Mouse (Mus musculus): ENCODE results near the gene Map1b. TPM values are rescaled to one million over a fixed set of nuclear protein-coding genes. Genes with fewer than 3 reads are reported as not detected.

The Map1b gene
- polyA plus RNA-seq, 1 experiment from 2014 or later, result 55.1 TPM

GRCm38 (mm10) chr13:99466811-99467315 is 49.5 kb downstream of the Map1b start:
- Histone ChIP-seq H3K9me3 (ENCODE audit: control insufficient read depth, low read length) (no peaks in the 10 kb centered on the region), H3K27me3 (ENCODE audit: control insufficient read depth, insufficient read depth, low read length) (no peaks in the 10 kb centered on the region), H3K36me3 (ENCODE audit: control insufficient read depth, insufficient read depth, low read length) (no peaks in the 10 kb centered on the region; the same call in 1 of the 2 replicates), H3K4me1 (ENCODE audit: control insufficient read depth, insufficient read depth, low read length) (peaks cover 3% of the 10 kb centered on the region; the same call in 1 of the 2 replicates), H3K27ac (ENCODE audit: low read depth, low read length) (no peak overlapping the region), H3K4me2 (replicated peaks; ENCODE audit: low read depth, low read length) (no peak overlapping the region), H3K9ac (ENCODE audit: low read depth, low read length) (no peak overlapping the region), H3K4me3 (ENCODE audit: low read length) (no peak overlapping the region)
- WGBS, result 51% methylated on average over 6 of the region's 6 CpGs
- no peak for ATAC-seq (ENCODE audit: low FRiP score, low TSS enrichment)

GRCm38 (mm10) chr13:99466064-99466463 is 50.3 kb downstream of the Map1b start:
- Histone ChIP-seq H3K27me3 (ENCODE audit: control insufficient read depth, insufficient read depth, low read length) (no peaks in the 10 kb centered on the region), H3K9ac (ENCODE audit: low read depth, low read length) (no peak overlapping the region), H3K36me3 (ENCODE audit: control insufficient read depth, insufficient read depth, low read length) (no peaks in the 10 kb centered on the region; the same call in 1 of the 2 replicates), H3K4me1 (ENCODE audit: control insufficient read depth, insufficient read depth, low read length) (peaks cover 3% of the 10 kb centered on the region; the same call in 1 of the 2 replicates), H3K9me3 (ENCODE audit: control insufficient read depth, low read length) (no peaks in the 10 kb centered on the region), H3K27ac (ENCODE audit: low read depth, low read length) (no peak overlapping the region), H3K4me2 (replicated peaks; ENCODE audit: low read depth, low read length) (no peak overlapping the region), H3K4me3 (ENCODE audit: low read length) (no peak overlapping the region)
- ATAC-seq (ENCODE audit: low FRiP score, low TSS enrichment), result 0 out of 2 replicates have a peak, but pooled peaks have one; percentile 49
- WGBS, result 52% methylated on average over 2 of the region's 2 CpGs

- no peaks in the 10 kb centered on the region; the same call in 1 of the 2 replicates for H3K36me3 ChIP-seq (ENCODE audit: control insufficient read depth, insufficient read depth, low read length)
- no peak overlapping the region for H3K4me2 ChIP-seq (replicated peaks; ENCODE audit: low read depth, low read length)
- H3K4me3 ChIP-seq (ENCODE audit: low read length), result no peak overlapping the region
- no peak for ATAC-seq (ENCODE audit: low FRiP score, low TSS enrichment)
- no peak overlapping the region for H3K27ac ChIP-seq (ENCODE audit: low read depth, low read length)
- H3K9me3 ChIP-seq (ENCODE audit: control insufficient read depth, low read length), result no peaks in the 10 kb centered on the region
- H3K9ac ChIP-seq (ENCODE audit: low read depth, low read length), result no peak overlapping the region
- no peaks in the 10 kb centered on the region for H3K27me3 ChIP-seq (ENCODE audit: control insufficient read depth, insufficient read depth, low read length)
- peaks cover 3% of the 10 kb centered on the region; the same call in 1 of the 2 replicates for H3K4me1 ChIP-seq (ENCODE audit: control insufficient read depth, insufficient read depth, low read length)
- WGBS, result 73% methylated on average over 4 of the region's 4 CpGs
Measured at GRCm38 (mm10) chr13:99464551-99464950, 51.8 kb downstream of the Map1b start.

GRCm38 (mm10) chr13:99461886-99462285 is 54.5 kb downstream of the Map1b start:
- peaks cover 5% of the 10 kb centered on the region for H3K4me1 ChIP-seq (ENCODE audit: control insufficient read depth, insufficient read depth, low read length)
- no peaks in the 10 kb centered on the region for H3K9me3 ChIP-seq (ENCODE audit: control insufficient read depth, low read length)
- H3K9ac ChIP-seq (ENCODE audit: low read depth, low read length), result no peak overlapping the region
- H3K36me3 ChIP-seq (ENCODE audit: control insufficient read depth, insufficient read depth, low read length), result no peaks in the 10 kb centered on the region; the same call in 1 of the 2 replicates
- no peak overlapping the region for H3K4me2 ChIP-seq (replicated peaks; ENCODE audit: low read depth, low read length)
- H3K27ac ChIP-seq (ENCODE audit: low read depth, low read length), result no peak overlapping the region
- no peak for ATAC-seq (ENCODE audit: low FRiP score, low TSS enrichment)
- no peak overlapping the region for H3K4me3 ChIP-seq (ENCODE audit: low read length)
- no peaks in the 10 kb centered on the region for H3K27me3 ChIP-seq (ENCODE audit: control insufficient read depth, insufficient read depth, low read length)
- 94% methylated on average over 4 of the region's 4 CpGs for WGBS

GRCm38 (mm10) chr13:99459612-99460011 is 56.7 kb downstream of the Map1b start:
- Histone ChIP-seq H3K4me3 (ENCODE audit: low read length) (no peak overlapping the region), H3K4me1 (ENCODE audit: control insufficient read depth, insufficient read depth, low read length) (peaks cover 5% of the 10 kb centered on the region; the same call in 1 of the 2 replicates), H3K36me3 (ENCODE audit: control insufficient read depth, insufficient read depth, low read length) (no peaks in the 10 kb centered on the region; the same call in 1 of the 2 replicates), H3K27ac (ENCODE audit: low read depth, low read length) (no peak overlapping the region), H3K27me3 (ENCODE audit: control insufficient read depth, insufficient read depth, low read length) (no peaks in the 10 kb centered on the region), H3K4me2 (replicated peaks; ENCODE audit: low read depth, low read length) (no peak overlapping the region), H3K9ac (ENCODE audit: low read depth, low read length) (no peak overlapping the region), H3K9me3 (ENCODE audit: control insufficient read depth, low read length) (no peaks in the 10 kb centered on the region)
- 62% methylated on average over 4 of the region's 4 CpGs for WGBS
- ATAC-seq (ENCODE audit: low FRiP score, low TSS enrichment), result no peak

GRCm38 (mm10) chr13:99458658-99459386 is 57.5 kb downstream of the Map1b start:
- Histone ChIP-seq H3K9me3 (ENCODE audit: control insufficient read depth, low read length) (no peaks in the 10 kb centered on the region), H3K36me3 (ENCODE audit: control insufficient read depth, insufficient read depth, low read length) (no peaks in the 10 kb centered on the region; the same call in 1 of the 2 replicates), H3K9ac (ENCODE audit: low read depth, low read length) (no peak overlapping the region), H3K4me1 (ENCODE audit: control insufficient read depth, insufficient read depth, low read length) (peaks cover 5% of the 10 kb centered on the region; the same call in 1 of the 2 replicates), H3K4me3 (ENCODE audit: low read length) (no peak overlapping the region), H3K4me2 (replicated peaks; ENCODE audit: low read depth, low read length) (no peak overlapping the region), H3K27ac (ENCODE audit: low read depth, low read length) (no peak overlapping the region; the same call in 1 of the 2 replicates), H3K27me3 (ENCODE audit: control insufficient read depth, insufficient read depth, low read length) (no peaks in the 10 kb centered on the region)
- ATAC-seq (ENCODE audit: low FRiP score, low TSS enrichment), result 0 out of 2 replicates have a peak, but pooled peaks have one; percentile 46
- WGBS, result 69% methylated on average over 12 of the region's 12 CpGs

GRCm38 (mm10) chr13:99454977-99455376 is 61.4 kb downstream of the Map1b start:
- H3K4me2 ChIP-seq (replicated peaks; ENCODE audit: low read depth, low read length), result no peak overlapping the region
- no peak overlapping the region for H3K9ac ChIP-seq (ENCODE audit: low read depth, low read length)
- no peaks in the 10 kb centered on the region for H3K9me3 ChIP-seq (ENCODE audit: control insufficient read depth, low read length)
- H3K4me3 ChIP-seq (ENCODE audit: low read length), result no peak overlapping the region
- WGBS, result 92% methylated on average over 7 of the region's 7 CpGs
- H3K4me1 ChIP-seq (ENCODE audit: control insufficient read depth, insufficient read depth, low read length), result peaks cover 9% of the 10 kb centered on the region; the same call in 1 of the 2 replicates
- no peak overlapping the region for H3K27ac ChIP-seq (ENCODE audit: low read depth, low read length)
- H3K36me3 ChIP-seq (ENCODE audit: control insufficient read depth, insufficient read depth, low read length), result no peaks in the 10 kb centered on the region
- H3K27me3 ChIP-seq (ENCODE audit: control insufficient read depth, insufficient read depth, low read length), result no peaks in the 10 kb centered on the region
- no peak for ATAC-seq (ENCODE audit: low FRiP score, low TSS enrichment)

GRCm38 (mm10) chr13:99452444-99452843 is 63.9 kb downstream of the Map1b start:
- no peak overlapping the region for H3K9ac ChIP-seq (ENCODE audit: low read depth, low read length)
- H3K27ac ChIP-seq (ENCODE audit: low read depth, low read length), result no peak overlapping the region
- H3K36me3 ChIP-seq (ENCODE audit: control insufficient read depth, insufficient read depth, low read length), result no peaks in the 10 kb centered on the region
- H3K4me2 ChIP-seq (replicated peaks; ENCODE audit: low read depth, low read length), result no peak overlapping the region
- H3K4me3 ChIP-seq (ENCODE audit: low read length), result no peak overlapping the region
- no peaks in the 10 kb centered on the region for H3K9me3 ChIP-seq (ENCODE audit: control insufficient read depth, low read length)
- WGBS, result 88% methylated on average over 3 of the region's 3 CpGs
- 0 out of 2 replicates have a peak, but pooled peaks cover 4% of the 10 kb centered on the region for H3K4me1 ChIP-seq (ENCODE audit: control insufficient read depth, insufficient read depth, low read length)
- no peak for ATAC-seq (ENCODE audit: low FRiP score, low TSS enrichment)
- no peaks in the 10 kb centered on the region for H3K27me3 ChIP-seq (ENCODE audit: control insufficient read depth, insufficient read depth, low read length)

- ATAC-seq (ENCODE audit: low FRiP score, low TSS enrichment), result no peak
- H3K4me3 ChIP-seq (ENCODE audit: low read length), result no peak overlapping the region
- no peak overlapping the region for H3K27ac ChIP-seq (ENCODE audit: low read depth, low read length)
- 0 out of 2 replicates have a peak, but pooled peaks cover 4% of the 10 kb centered on the region for H3K4me1 ChIP-seq (ENCODE audit: control insufficient read depth, insufficient read depth, low read length)
- WGBS, result 73% methylated on average over 5 of the region's 5 CpGs
- H3K27me3 ChIP-seq (ENCODE audit: control insufficient read depth, insufficient read depth, low read length), result no peaks in the 10 kb centered on the region
- H3K36me3 ChIP-seq (ENCODE audit: control insufficient read depth, insufficient read depth, low read length), result no peaks in the 10 kb centered on the region
- H3K9me3 ChIP-seq (ENCODE audit: control insufficient read depth, low read length), result no peaks in the 10 kb centered on the region
- no peak overlapping the region for H3K4me2 ChIP-seq (replicated peaks; ENCODE audit: low read depth, low read length)
- H3K9ac ChIP-seq (ENCODE audit: low read depth, low read length), result no peak overlapping the region
Measured at GRCm38 (mm10) chr13:99451276-99451675, 65.1 kb downstream of the Map1b start.
